Mouse (Mus musculus): Measurements from ENCODE around the gene Ncoa3.

The Ncoa3 gene

GRCm38 (mm10) chr2:166106631-166107030 lies 114.2 kb downstream of the Ncoa3 start:
- DNase-seq (ENCODE audit: low spot score) = no peak

- no peak for DNase-seq (ENCODE audit: low spot score)
Measured at GRCm38 (mm10) chr2:166107911-166108310, 115.5 kb downstream of the Ncoa3 start.

GRCm38 (mm10) chr2:166108326-166108725 lies 115.9 kb downstream of the Ncoa3 start:
- DNase-seq (ENCODE audit: low spot score) = peak; percentile 46

- DNase-seq (ENCODE audit: low spot score) = no peak
Measured at GRCm38 (mm10) chr2:166110764-166111163, 118.3 kb downstream of the Ncoa3 start.

- DNase-seq (ENCODE audit: low spot score) = no peak
Measured at GRCm38 (mm10) chr2:166111238-166111637, 118.8 kb downstream of the Ncoa3 start.

GRCm38 (mm10) chr2:166111831-166112250 lies 119.4 kb downstream of the Ncoa3 start:
- no peak for DNase-seq (ENCODE audit: low spot score)

- no peak for DNase-seq (ENCODE audit: low spot score)
Measured at GRCm38 (mm10) chr2:166112986-166113385, 120.5 kb downstream of the Ncoa3 start.

- no peak for DNase-seq (ENCODE audit: low spot score)
Measured at GRCm38 (mm10) chr2:166115571-166116277, 123.3 kb downstream of the Ncoa3 start.

GRCm38 (mm10) chr2:166116278-166116608 lies 123.8 kb downstream of the Ncoa3 start:
- no peak for DNase-seq (ENCODE audit: low spot score)

- DNase-seq (ENCODE audit: low spot score) = no peak
Measured at GRCm38 (mm10) chr2:166116704-166117103, 124.3 kb downstream of the Ncoa3 start.

- no peak for DNase-seq (ENCODE audit: low spot score)
Measured at GRCm38 (mm10) chr2:166119992-166120391, 127.6 kb downstream of the Ncoa3 start.

- no peak for DNase-seq (ENCODE audit: low spot score)
Measured at GRCm38 (mm10) chr2:166121681-166122355, 129.4 kb downstream of the Ncoa3 start.

GRCm38 (mm10) chr2:166122781-166123180 lies 130.3 kb downstream of the Ncoa3 start:
- DNase-seq (ENCODE audit: low spot score) = no peak

All from c-Kit-positive CD71-positive TER-119-positive erythroid progenitor cells, embryonic 14.5 days (primary cell).